Mouse (Mus musculus): ENCODE data around the gene Slc25a51.

Gene Slc25a51

GRCm38 (mm10) chr4:45434681-45435080, 26.1 kb upstream of the Slc25a51 start:
- CTCF ChIA-PET: interaction anchor here in 1 of 4 experiments (1.0 kb wide), 1 partner anchor 76 kb away, joined by 8 read pairs; no protein-coding TSS in a partner anchor
- POLR2A ChIA-PET: interaction anchor here in 1 of 4 experiments (1.6 kb wide), 1 partner anchor 26 kb away, joined by 5 read pairs; the partner anchor contains the start of gene Slc25a51

- ChIA-PET CTCF (interaction anchor here in 1 of 4 experiments (1.0 kb wide), 1 partner anchor 77 kb away, joined by 8 read pairs; no protein-coding TSS in a partner anchor), POLR2A (interaction anchor here in 1 of 4 experiments (0.7 kb wide), 1 partner anchor 955 kb away, joined by 4 read pairs; no protein-coding TSS in a partner anchor)
Observed at GRCm38 (mm10) chr4:45434071-45434470, 25.5 kb upstream of the Slc25a51 start.

- POLR2A ChIA-PET: no interaction called here
- CTCF ChIA-PET: no interaction called here
Observed at GRCm38 (mm10) chr4:45431806-45432205, 23.2 kb upstream of the Slc25a51 start.

- POLR2A ChIA-PET: no interaction called here
- CTCF ChIA-PET: no interaction called here
Observed at GRCm38 (mm10) chr4:45431316-45431715, 22.8 kb upstream of the Slc25a51 start.

GRCm38 (mm10) chr4:45429451-45429850, 20.9 kb upstream of the Slc25a51 start:
- CTCF ChIA-PET: no interaction called here
- POLR2A ChIA-PET: interaction anchor here in 2 of 4 experiments (0.5 to 1.8 kb wide), 4 partner anchors 11 to 452 kb away, joined by 3 to 5 read pairs (median 3); no protein-coding TSS in a partner anchor

GRCm38 (mm10) chr4:45426724-45427457, 18.3 kb upstream of the Slc25a51 start:
- ChIA-PET CTCF (interaction anchor here (0.6 to 2.8 kb wide), 19 partner anchors 8 to 250 kb away, joined by 3 to 17 read pairs (median 4); no protein-coding TSS in a partner anchor), POLR2A (interaction anchor here in 3 of 4 experiments (0.6 to 3.5 kb wide), 24 partner anchors 10 to 540 kb away, joined by 3 to 10 read pairs (median 4); partner anchors contain the start of gene Slc25a51 (in 1 of the 3))

- CTCF ChIA-PET: interaction anchor here (0.6 to 1.4 kb wide), 12 partner anchors 68 to 1298 kb away, joined by 3 to 15 read pairs (median 3); no protein-coding TSS in a partner anchor
- POLR2A ChIA-PET: interaction anchor here in 3 of 4 experiments (0.5 to 3.4 kb wide), 54 partner anchors 14 to 1007 kb away, joined by 3 to 34 read pairs (median 4); partner anchors contain the start of genes Slc25a51 (in 2 of the 3), Polr1e (in 1 of the 3), Shb (in 1 of the 3) and Trmt10b (in 1 of the 3)
Observed at GRCm38 (mm10) chr4:45423406-45423805, 14.8 kb upstream of the Slc25a51 start.

GRCm38 (mm10) chr4:45422640-45423039, 14.1 kb upstream of the Slc25a51 start:
- CTCF ChIA-PET: interaction anchor here in 2 of 4 experiments (1.2 to 1.4 kb wide), 2 partner anchors 107 to 348 kb away, joined by 3 to 4 read pairs; no protein-coding TSS in a partner anchor
- POLR2A ChIA-PET: interaction anchor here (0.5 to 3.4 kb wide), 19 partner anchors 14 to 1441 kb away, joined by 3 to 34 read pairs (median 5); partner anchors contain the start of gene Slc25a51 (in 2 of the 4)

- CTCF ChIA-PET: interaction anchor here in 3 of 4 experiments (0.6 to 1.4 kb wide), 3 partner anchors 26 to 349 kb away, joined by 4 to 7 read pairs (median 4); no protein-coding TSS in a partner anchor
- POLR2A ChIA-PET: interaction anchor here in 2 of 4 experiments (0.8 to 3.2 kb wide), 8 partner anchors 10 to 349 kb away, joined by 3 to 16 read pairs (median 5); partner anchors contain the start of gene Slc25a51 (in 1 of the 2)
Observed at GRCm38 (mm10) chr4:45421519-45422260, 13.1 kb upstream of the Slc25a51 start.

GRCm38 (mm10) chr4:45420733-45421132, 12.2 kb upstream of the Slc25a51 start:
- ChIA-PET POLR2A (interaction anchor here (0.6 to 1.5 kb wide), 9 partner anchors 9 to 164 kb away, joined by 3 to 6 read pairs (median 3); partner anchors contain the start of gene Slc25a51 (in 2 of the 4)), CTCF (interaction anchor here in 3 of 4 experiments (0.6 to 0.9 kb wide), 4 partner anchors 87 to 936 kb away, joined by 3 to 13 read pairs (median 3); no protein-coding TSS in a partner anchor)

- ChIA-PET POLR2A (interaction anchor here in 2 of 4 experiments (0.7 to 1.7 kb wide), 6 partner anchors 18 to 351 kb away, joined by 3 to 11 read pairs (median 4); no protein-coding TSS in a partner anchor), CTCF (interaction anchor here (0.7 to 2.1 kb wide), 29 partner anchors 8 to 1399 kb away, joined by 3 to 22 read pairs (median 4); partner anchors contain the start of gene Slc25a51 (in 1 of the 4))
Observed at GRCm38 (mm10) chr4:45419051-45419450, 10.5 kb upstream of the Slc25a51 start.

GRCm38 (mm10) chr4:45418229-45418950, 9.8 kb upstream of the Slc25a51 start:
- ChIA-PET CTCF (interaction anchor here (0.6 to 2.1 kb wide), 66 partner anchors 9 to 1400 kb away, joined by 3 to 22 read pairs (median 4); partner anchors contain the start of gene Slc25a51 (in 1 of the 4)), POLR2A (interaction anchor here in 3 of 4 experiments (0.6 to 2.3 kb wide), 21 partner anchors 9 to 1639 kb away, joined by 3 to 11 read pairs (median 3); partner anchors contain the start of gene Slc25a51 (in 2 of the 3))

GRCm38 (mm10) chr4:45416314-45416713, 7.7 kb upstream of the Slc25a51 start:
- CTCF ChIA-PET: interaction anchor here in 3 of 4 experiments (0.5 to 1.8 kb wide), 6 partner anchors 10 to 463 kb away, joined by 3 to 8 read pairs (median 4); no protein-coding TSS in a partner anchor
- POLR2A ChIA-PET: interaction anchor here in 3 of 4 experiments (0.6 to 2.3 kb wide), 6 partner anchors 8 to 114 kb away, joined by 3 to 11 read pairs (median 4); partner anchors contain the start of gene Slc25a51 (in 2 of the 3)

GRCm38 (mm10) chr4:45413674-45414338, 5.2 kb upstream of the Slc25a51 start:
- POLR2A ChIA-PET: no interaction called here
- CTCF ChIA-PET: no interaction called here

- ChIA-PET CTCF (no interaction called here), POLR2A (interaction anchor here in 1 of 4 experiments (1.3 kb wide), 1 partner anchor 8 kb away, joined by 5 read pairs; no protein-coding TSS in a partner anchor)
Observed at GRCm38 (mm10) chr4:45412433-45413192, 4.0 kb upstream of the Slc25a51 start.

GRCm38 (mm10) chr4:45411181-45411790, 2.7 kb upstream of the Slc25a51 start:
- POLR2A ChIA-PET: interaction anchor here in 1 of 4 experiments (1.3 kb wide), 1 partner anchor 10 kb away, joined by 5 read pairs; no protein-coding TSS in a partner anchor
- CTCF ChIA-PET: no interaction called here
